Mouse (Mus musculus) liver, postnatal 0 days (tissue): Measurements from ENCODE around the gene Ptgis.

Experiments used
- CTCF ChIP-seq: sonication (generic); IDR thresholded peaks from 2 replicates; pipeline ENCODE4 v1.5.1; 2016; ENCODE audit warnings: antibody characterized with exemption, low read depth
- EP300 ChIP-seq: IDR thresholded peaks from 2 replicates; pipeline ENCODE4 v1.6.1; 2016; ENCODE audit warnings: antibody characterized with exemption, low read depth, mild to moderate bottlenecking

DNA sequence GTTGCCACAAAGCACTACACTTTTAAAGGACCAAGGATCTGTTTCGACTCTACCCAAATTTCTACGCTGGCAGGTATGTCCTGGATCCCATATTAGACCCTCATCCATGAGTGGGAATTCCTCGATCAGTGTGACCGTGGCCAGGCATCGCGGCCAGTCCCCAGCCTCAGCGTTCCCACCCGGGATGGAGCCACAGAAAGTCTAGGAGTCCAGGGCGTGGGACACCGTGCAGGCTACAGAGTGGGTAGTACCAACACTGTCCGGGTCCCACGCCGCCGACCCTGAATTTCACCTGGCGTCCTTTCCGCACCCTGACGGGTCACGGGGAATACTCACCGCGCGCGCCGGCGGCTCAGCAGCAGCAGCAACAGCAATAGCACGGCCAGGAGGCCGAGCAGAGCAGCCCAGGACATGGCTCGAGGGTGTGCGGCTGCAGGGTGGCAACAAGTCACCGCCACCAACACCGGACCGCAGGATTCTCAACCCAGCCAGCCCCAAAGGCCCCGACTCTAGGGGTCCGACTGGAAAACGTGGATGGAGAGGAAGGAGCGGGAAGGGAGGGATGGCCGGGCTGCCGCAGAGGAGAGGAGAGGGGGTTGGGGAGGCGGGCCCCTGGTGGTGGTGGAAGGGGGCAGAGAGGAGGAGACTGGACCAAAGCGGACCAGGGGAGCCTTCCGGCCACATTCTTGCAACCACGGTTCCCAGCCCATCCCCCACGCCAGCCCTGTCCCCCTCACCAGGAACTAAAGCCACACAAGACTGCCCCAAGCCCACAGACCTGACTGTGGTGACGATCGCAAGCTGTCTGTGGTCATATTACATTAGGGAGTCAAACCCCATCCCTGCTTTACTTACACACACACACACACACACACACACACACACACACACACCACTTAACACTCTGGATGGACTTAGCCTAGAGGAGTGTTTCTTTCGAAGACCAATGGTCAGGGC lies at the start of gene Ptgis:
- TF ChIP-seq CTCF, result no peak
- TF ChIP-seq EP300, result no peak
